Mouse (Mus musculus): ENCODE measurements around the gene Phlpp1.

- no peak for TF ChIP-seq CTCF (IDR thresholded peaks at IDR 0.05; ENCODE audit: control insufficient read depth, insufficient read depth, low read length)
- no peak for TF ChIP-seq POLR2A (IDR thresholded peaks at IDR 0.05; ENCODE audit: borderline replicate concordance, control insufficient read depth, low read depth, low read length)
Observed at GRCm38 (mm10) chr1:106221371-106221770, 49.8 kb downstream of the Phlpp1 start.
